Mouse (Mus musculus) heart, postnatal 0 days (tissue): ENCODE measurements around the gene Kmo. TPM values are rescaled to one million over a fixed set of nuclear protein-coding genes. Genes with fewer than 3 reads are reported as not detected.

ENCODE experiments used
- ATAC-seq: fragments of 200-750 bp; cut with Nextera tagmentation; 2 replicates; pipeline ENCODE4 v1.8.0; 2017; ENCODE audit warnings: low read depth, moderate number of reproducible peaks, moderate library complexity; ENCODE audit not compliant: insufficient read depth
- DNase-seq: peaks from one replicate; pipeline ENCODE4 v3.0.0-alpha.2; 2016; ENCODE audit warnings: low spot score
- H3K27ac ChIP-seq: fragments of 300-500 bp; sonication (generic); 2 replicates; pipeline ENCODE4 v1.5.1; 2014; ENCODE audit warnings: low read depth, mild to moderate bottlenecking
- H3K27me3 ChIP-seq: fragments of 300-500 bp; sonication (generic); 2 replicates; pipeline ENCODE4 v1.6.1; 2014; ENCODE audit warnings: low read length, mixed read lengths; ENCODE audit not compliant: control insufficient read depth, insufficient read depth
- H3K36me3 ChIP-seq: fragments of 300-500 bp; sonication (generic); replicated peaks from 2 replicates; pipeline ENCODE4 v1.6.1; 2014; ENCODE audit warnings: low read length, mixed read lengths; ENCODE audit not compliant: control insufficient read depth, insufficient read depth
- H3K4me1 ChIP-seq: fragments of 300-500 bp; sonication (generic); 2 replicates; pipeline ENCODE4 v1.6.1; 2014; ENCODE audit warnings: antibody characterized with exemption; ENCODE audit not compliant: control insufficient read depth, insufficient read depth
- H3K4me2 ChIP-seq: fragments of 300-500 bp; sonication (generic); 2 replicates; pipeline ENCODE4 v1.6.1; 2014; ENCODE audit warnings: low read depth, mild to moderate bottlenecking, low read length, moderate library complexity
- H3K4me3 ChIP-seq: fragments of 300-500 bp; sonication (generic); 2 replicates; pipeline ENCODE4 v1.5.1; 2014; ENCODE audit warnings: low read depth, low read length
- H3K9ac ChIP-seq: fragments of 300-500 bp; sonication (generic); replicated peaks from 2 replicates; pipeline ENCODE4 v1.6.1; 2014; ENCODE audit warnings: low read depth, low read length, mixed read lengths
- H3K9me3 ChIP-seq: fragments of 300-500 bp; sonication (generic); replicated peaks from 2 replicates; pipeline ENCODE4 v1.6.1; 2016; ENCODE audit warnings: low read length; ENCODE audit not compliant: control insufficient read depth
- CTCF ChIP-seq: IDR thresholded peaks from 2 replicates; pipeline ENCODE4 v1.5.1; 2016; ENCODE audit warnings: antibody characterized with exemption, control low read depth, low read depth
- EP300 ChIP-seq: IDR thresholded peaks from 2 replicates; pipeline ENCODE4 v1.6.1; 2016; ENCODE audit warnings: antibody characterized with exemption, low read depth
- WGBS: fragments of 180-500 bp; shearing (Covaris S2); extraction: QIAGEN DNeasy Blood & Tissue Kit; methylation state at CpG from one replicate; pipeline ENCODE4 v1.1.7; 2014; 5-methylcytosine and 5-hydroxymethylcytosine counted together
- polyA plus RNA-seq: library from polyadenylated mRNA; unstranded; fragments of >200 nt; fragmentation: Nextera tagmentation; extraction: Ambion mirVana; gene quantifications from 2 replicates; pipeline ENCODE4 v1.2.1, GENCODE M21; 2015
- total RNA-seq: library from RNA; depleted of rRNA; stranded (reverse); fragments of >200 nt; gene quantifications from 2 replicates; pipeline ENCODE4 v1.2.3, GENCODE M21; 2014; ENCODE audit warnings: low replicate concordance

Kmo gene
- total and polyA plus RNA-seq, 2 experiments from 2014 or later = 0.03 TPM; not detected in 1

- peak; percentile 49; the same call in 1 of the 2 replicates for TF ChIP-seq EP300
- TF ChIP-seq CTCF = no peak
- H3K27ac ChIP-seq = peak within 1 kb of the TSS; percentile 93
- no peaks in the 10 kb centered on the region for H3K27me3 ChIP-seq
- H3K9me3 ChIP-seq = no peaks in the 10 kb centered on the region
- ATAC-seq (peak; percentile 99), DNase-seq (peak; percentile 99)
- H3K4me2 ChIP-seq = peak within 1 kb of the TSS; percentile 94
- H3K4me1 ChIP-seq = peaks cover 15% of the 10 kb centered on the region
- peak within 1 kb of the TSS; percentile 85 for H3K4me3 ChIP-seq
- H3K36me3 ChIP-seq = no peaks in the 10 kb centered on the region; the same call in 1 of the 2 replicates
- under 1% methylated on average over 51 of the region's 58 CpGs for WGBS
- H3K9ac ChIP-seq = peak within 1 kb of the TSS; percentile 84
Observed at GRCm38 (mm10) chr1:175625257-175625879, 5.2 kb downstream of the Kmo start, which contains the start of gene Fh1. Gene Fh1, minus strand, starts transcription at chr1:175625635.

- no peaks in the 10 kb centered on the region for H3K27me3 ChIP-seq
- ATAC-seq (peak; percentile 25; the same call in 1 of the 2 replicates), DNase-seq (peak; percentile 15)
- peak overlapping the region; percentile 85 for H3K4me3 ChIP-seq
- peak overlapping the region; percentile 93 for H3K27ac ChIP-seq
- H3K9me3 ChIP-seq = no peaks in the 10 kb centered on the region
- H3K4me2 ChIP-seq = peak overlapping the region; percentile 94
- no peak overlapping the region for H3K9ac ChIP-seq
- WGBS = 61% methylated on average over 1 of the region's 1 CpGs
- no peaks in the 10 kb centered on the region; the same call in 1 of the 2 replicates for H3K36me3 ChIP-seq
- TF ChIP-seq EP300 (no peak), CTCF (peak; percentile 63)
- peaks cover 15% of the 10 kb centered on the region for H3K4me1 ChIP-seq
Observed at GRCm38 (mm10) chr1:175625990-175626692, 6.0 kb downstream of the Kmo start.

- Histone ChIP-seq H3K27me3 (no peaks in the 10 kb centered on the region), H3K9ac (no peak overlapping the region), H3K4me1 (peaks cover 6% of the 10 kb centered on the region), H3K4me2 (no peak overlapping the region), H3K36me3 (no peaks in the 10 kb centered on the region), H3K4me3 (no peak overlapping the region), H3K9me3 (no peaks in the 10 kb centered on the region), H3K27ac (no peak overlapping the region)
- no peak for DNase-seq
- 75% methylated on average over 6 of the region's 6 CpGs for WGBS
- TF ChIP-seq CTCF = no peak
- TF ChIP-seq EP300 = no peak
- no peak for ATAC-seq
Observed at GRCm38 (mm10) chr1:175629248-175629647, 9.1 kb downstream of the Kmo start.

GRCm38 (mm10) chr1:175630345-175630744, 10.2 kb downstream of the Kmo start:
- Histone ChIP-seq H3K27me3 (no peaks in the 10 kb centered on the region), H3K4me2 (no peak overlapping the region), H3K4me1 (no peaks in the 10 kb centered on the region), H3K4me3 (no peak overlapping the region), H3K9me3 (no peaks in the 10 kb centered on the region), H3K9ac (no peak overlapping the region), H3K27ac (no peak overlapping the region), H3K36me3 (no peaks in the 10 kb centered on the region)
- DNase-seq (no peak), ATAC-seq (no peak)
- 73% methylated on average over 5 of the region's 5 CpGs for whole genome bisulfite sequencing
- TF ChIP-seq EP300 (no peak), CTCF (no peak)

GRCm38 (mm10) chr1:175631080-175631479, 10.9 kb downstream of the Kmo start:
- ATAC-seq = no peak
- no peak for DNase-seq
- no peaks in the 10 kb centered on the region for H3K9me3 ChIP-seq
- WGBS = 79% methylated on average over 3 of the region's 3 CpGs
- no peaks in the 10 kb centered on the region for H3K36me3 ChIP-seq
- no peaks in the 10 kb centered on the region for H3K4me1 ChIP-seq
- no peak overlapping the region for H3K4me3 ChIP-seq
- TF ChIP-seq EP300 (no peak), CTCF (no peak)
- no peak overlapping the region for H3K27ac ChIP-seq
- no peak overlapping the region for H3K9ac ChIP-seq
- H3K27me3 ChIP-seq = no peaks in the 10 kb centered on the region
- H3K4me2 ChIP-seq = no peak overlapping the region
